Mouse (Mus musculus) layer of hippocampus, postnatal 36 days (tissue): ENCODE measurements around the gene L3mbtl3. TPM values are rescaled to one million over a fixed set of nuclear protein-coding genes. Genes with fewer than 3 reads are reported as not detected.

ENCODE experiments used
- DNase-seq, 2 experiments: peaks; one replicate each; pipeline ENCODE4 v3.0.0; 2022
- total RNA-seq, 2 experiments: library from RNA; stranded (reverse); gene quantifications; 2 replicates each; pipeline ENCODE4 v1.2.3; 2021

Gene L3mbtl3
- total RNA-seq, result 10 to 100 TPM; 19.4 to 21.7 TPM

GRCm38 (mm10) chr10:26375790-26376545 lies at the start of gene L3mbtl3:
L3mbtl3 (minus strand) TSS chr10:26375971.
- peak; percentile 86 to 89 for DNase-seq

- no peak for DNase-seq
Observed at GRCm38 (mm10) chr10:26421168-26421567, 45.4 kb upstream of the L3mbtl3 start.

GRCm38 (mm10) chr10:26388656-26389055 lies 12.9 kb upstream of the L3mbtl3 start:
- DNase-seq, result no peak

- DNase-seq, result no peak
Observed at GRCm38 (mm10) chr10:26377332-26377602, 1.5 kb upstream of the L3mbtl3 start.

- no peak for DNase-seq
Observed at GRCm38 (mm10) chr10:26376546-26377331, 968 bp upstream of the L3mbtl3 start.

DNA sequence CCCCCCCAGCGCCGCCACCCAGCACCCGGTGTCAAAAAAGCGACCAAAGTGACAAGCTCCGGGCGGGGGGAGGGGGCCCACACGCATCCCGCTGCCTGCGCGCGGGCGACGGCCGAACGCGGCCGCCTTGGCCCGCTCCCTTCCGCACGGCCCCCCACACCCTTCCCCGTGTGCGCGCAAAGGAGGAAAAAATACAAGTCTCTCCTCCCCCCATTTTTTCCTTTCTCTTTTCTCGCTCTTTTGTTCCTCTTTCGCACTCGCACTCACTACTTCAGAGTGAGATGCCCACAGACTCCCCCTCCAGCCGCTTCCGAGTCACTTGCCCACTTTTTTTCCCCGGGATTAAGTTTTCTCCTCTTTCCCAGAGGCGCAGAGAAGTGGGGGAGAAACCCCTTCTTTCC lies 420 bp downstream of the L3mbtl3 start:
- DNase-seq, result no peak

GRCm38 (mm10) chr10:26374436-26375311 lies 1.1 kb downstream of the L3mbtl3 start:
- peak; percentile 45 to 55 for DNase-seq

DNA sequence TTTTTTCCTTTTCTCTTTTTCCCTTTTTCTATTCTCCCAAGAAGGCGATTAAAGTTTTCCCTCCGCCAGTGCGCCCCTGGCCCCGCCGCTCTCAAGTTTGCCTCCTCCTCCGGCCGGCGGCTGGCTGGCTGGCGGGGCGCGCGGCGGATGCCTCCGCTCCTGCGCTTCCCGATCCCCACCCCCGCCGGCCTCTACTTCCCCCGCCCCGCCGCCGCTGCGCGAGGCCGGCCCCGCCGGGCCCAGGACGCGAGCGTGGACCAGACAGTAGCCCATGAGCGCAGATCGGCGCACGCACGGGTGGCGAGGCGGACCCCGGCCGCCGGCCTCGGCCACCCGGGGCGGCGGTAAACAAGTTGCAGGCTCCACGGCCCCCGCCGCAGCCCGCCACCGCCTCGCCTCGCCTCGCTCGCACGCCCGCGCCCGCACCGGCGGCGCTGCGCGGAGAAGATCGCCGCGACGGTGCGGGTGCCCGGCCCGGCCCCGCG lies 1.8 kb downstream of the L3mbtl3 start:
- DNase-seq, result peak; percentile 50 to 59

- DNase-seq, result peak; percentile 69 to 75
Observed at GRCm38 (mm10) chr10:26372940-26373931, 2.5 kb downstream of the L3mbtl3 start.

GRCm38 (mm10) chr10:26371416-26371815 lies 4.4 kb downstream of the L3mbtl3 start:
- DNase-seq, result no peak

- DNase-seq, result no peak
Observed at GRCm38 (mm10) chr10:26364942-26365341, 10.8 kb downstream of the L3mbtl3 start.

DNA sequence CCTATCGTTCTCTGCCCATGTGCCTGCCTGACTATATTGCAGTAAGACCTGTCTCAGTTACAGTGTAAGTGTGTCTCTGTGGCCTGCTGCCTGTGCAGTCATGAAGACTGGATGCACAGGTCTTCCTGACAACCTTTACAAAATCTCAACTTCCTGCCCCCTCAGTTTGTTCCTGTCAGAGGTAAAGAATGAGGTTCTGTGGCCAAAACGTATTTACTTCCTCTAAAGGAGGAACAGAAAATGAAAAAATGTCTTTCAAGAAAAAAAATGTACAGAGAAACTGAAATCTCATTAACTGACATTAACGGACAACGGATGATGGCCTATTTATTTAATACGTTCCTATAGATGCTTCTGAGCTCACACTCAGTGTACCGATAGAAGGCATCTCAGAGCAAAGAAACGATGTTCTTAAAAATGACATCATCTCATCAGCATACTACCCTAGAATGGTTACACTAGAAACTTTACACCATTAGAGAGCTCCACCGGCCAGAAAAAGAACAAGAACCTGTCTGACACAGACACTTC lies 11.4 kb downstream of the L3mbtl3 start:
- no peak for DNase-seq

DNA sequence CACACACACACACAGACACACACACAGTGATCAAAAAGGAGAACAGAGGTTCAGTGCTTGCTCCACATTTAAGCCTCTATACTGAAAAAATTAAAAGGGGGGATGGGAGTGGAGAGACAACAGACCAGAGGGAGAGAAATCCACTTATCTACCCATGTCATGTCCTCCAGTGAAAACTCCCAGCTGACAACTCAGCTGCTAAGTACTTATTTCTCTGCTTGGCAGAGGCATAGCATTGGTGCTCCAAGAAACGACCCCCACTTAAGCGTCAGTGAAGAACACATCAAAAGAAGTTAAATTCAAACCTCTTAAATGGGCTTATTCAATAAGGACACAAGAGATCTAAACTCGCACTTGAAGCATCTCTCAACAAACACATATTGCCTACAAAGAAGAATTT lies 12.2 kb downstream of the L3mbtl3 start:
- no peak for DNase-seq

DNA sequence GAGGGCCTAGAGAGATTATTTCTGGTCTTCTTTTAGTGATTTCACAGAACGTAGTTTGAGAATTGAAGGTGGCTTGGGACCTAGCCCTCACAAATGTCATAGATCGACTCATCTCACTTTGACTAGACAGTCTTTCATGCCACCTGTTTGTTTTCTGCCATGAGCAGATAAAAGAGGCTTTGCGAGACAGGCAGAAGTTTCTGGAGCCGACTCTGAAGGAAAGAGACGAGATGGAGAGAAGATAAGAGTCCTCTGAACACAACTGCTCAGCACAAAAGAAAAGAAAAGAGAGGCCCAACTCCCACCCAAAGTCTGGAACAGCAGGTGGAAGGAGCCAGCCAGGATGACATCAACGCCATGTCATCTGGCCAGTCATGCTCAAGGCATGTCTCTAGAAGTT lies 17.0 kb downstream of the L3mbtl3 start:
- no peak for DNase-seq

DNA sequence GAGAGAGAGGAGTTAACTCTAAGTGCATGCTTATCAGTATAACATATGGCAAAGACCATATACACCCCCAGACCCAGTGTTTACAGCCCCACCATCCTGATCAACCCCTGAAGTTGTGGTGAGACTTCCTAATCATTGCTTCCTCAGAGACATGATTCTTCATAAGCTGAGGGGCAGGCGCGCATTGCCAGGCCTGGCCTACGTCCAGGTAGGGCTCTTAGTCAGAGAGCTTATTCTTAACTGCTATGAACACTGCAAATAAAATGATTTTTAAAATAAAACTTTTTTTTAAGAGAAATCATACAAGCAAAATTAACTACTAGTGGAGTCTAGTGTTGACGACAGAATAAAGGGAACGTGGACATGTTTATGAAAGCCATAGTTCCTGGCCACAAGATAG lies 17.5 kb downstream of the L3mbtl3 start:
- DNase-seq, result no peak

GRCm38 (mm10) chr10:26353781-26354180 lies 22.0 kb downstream of the L3mbtl3 start:
- no peak for DNase-seq

DNA sequence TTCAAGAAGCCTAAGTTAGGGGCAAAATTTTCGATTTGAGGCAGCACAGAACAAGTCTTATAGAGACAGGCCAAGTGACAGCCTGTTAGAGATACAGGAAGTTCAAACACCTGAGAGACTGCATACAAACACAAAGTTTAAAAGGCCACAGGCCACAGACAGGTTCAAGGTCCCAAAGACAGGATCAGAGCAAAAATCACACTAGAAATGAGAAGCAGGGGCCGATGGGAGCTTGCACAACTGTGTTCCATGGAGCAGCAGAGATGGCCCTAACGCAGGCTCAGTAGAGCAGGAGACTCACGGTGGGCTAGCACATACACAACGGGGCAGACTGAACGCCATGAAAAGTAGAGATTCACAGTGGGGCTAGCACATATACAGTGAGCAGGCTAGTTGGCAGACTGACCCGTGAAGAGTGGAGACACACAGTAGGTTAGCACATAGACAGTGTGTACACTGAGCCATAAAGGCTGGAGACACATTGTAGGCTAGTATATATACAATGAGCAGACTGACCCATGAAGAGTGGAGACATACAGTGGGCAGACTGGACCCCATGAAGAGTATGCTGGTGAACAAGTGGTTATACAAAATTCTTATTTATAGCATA lies 24.5 kb downstream of the L3mbtl3 start:
- DNase-seq, result no peak

GRCm38 (mm10) chr10:26350153-26350552 lies 25.6 kb downstream of the L3mbtl3 start:
- no peak for DNase-seq

DNA sequence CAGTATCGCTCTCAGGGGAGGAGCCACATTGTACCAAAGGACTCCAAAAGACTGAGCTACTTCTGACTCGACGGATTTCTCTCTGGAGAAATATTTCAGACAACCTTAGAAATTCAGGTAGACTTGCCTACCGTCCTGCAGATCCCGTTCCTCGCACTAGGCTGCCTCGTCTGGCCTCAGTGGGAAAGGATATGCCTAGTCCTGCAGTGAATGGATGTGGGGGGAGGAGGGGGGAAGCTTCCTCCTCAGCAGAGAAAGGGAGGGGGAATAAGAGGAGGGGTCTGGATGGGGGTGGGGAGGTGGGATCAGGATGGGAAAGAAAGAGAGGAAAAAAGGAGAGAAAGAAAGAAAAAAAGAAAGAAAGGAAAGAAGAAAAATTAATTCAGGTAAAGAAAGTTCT lies 28.2 kb downstream of the L3mbtl3 start:
- DNase-seq, result no peak

DNA sequence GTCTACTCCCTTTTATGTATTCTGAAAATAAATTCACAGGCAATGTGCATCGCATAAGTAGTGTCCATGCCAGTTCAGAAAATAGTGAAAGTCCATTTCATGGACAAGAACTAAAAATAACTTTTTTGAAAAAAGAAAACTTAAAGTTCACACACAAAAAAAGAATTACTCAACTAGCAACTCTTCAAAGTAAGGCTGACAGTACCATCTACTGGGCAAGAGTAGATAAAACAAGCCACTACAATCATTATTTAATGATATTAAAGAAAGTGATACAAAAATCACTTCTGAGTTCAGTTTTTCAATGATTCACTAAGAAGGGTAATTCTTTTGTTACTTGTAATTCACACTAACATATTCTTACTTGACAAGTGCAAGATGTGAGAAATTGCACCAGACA lies 29.9 kb downstream of the L3mbtl3 start:
- no peak for DNase-seq
